Mouse (Mus musculus) embryo, embryonic 10.5 days (tissue): Measurements from ENCODE around the gene Tas2r115.
"Not testable (repeated sequence)": the region's sequence is repeated elsewhere in the genome, so short reads cannot be mapped to it uniquely, and the experiment has no call there.

Experiments used
- DNase-seq: peaks from one replicate; pipeline ENCODE4 v3.0.0-alpha.2; 2015; ENCODE audit warnings: low spot score

Tas2r115 gene

DNA sequence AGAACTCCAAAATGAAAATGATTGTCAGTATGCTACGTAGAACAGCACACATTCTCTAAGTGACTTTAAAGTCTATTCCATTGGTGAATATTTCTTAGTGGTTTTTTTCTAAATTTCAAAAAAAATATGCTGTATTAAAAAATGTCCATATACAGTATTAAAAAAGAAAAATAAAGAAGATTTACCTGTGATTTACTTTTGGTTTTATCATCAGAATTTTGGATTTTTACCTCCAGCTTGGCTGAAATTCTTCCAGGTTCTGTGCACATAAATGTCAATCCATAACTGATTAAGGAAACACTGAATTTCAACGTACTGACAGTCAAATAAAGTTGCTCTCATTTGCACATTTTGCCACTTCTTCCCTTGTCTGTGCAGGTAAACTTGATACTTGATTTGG lies at the start of gene Tas2r115:
TSS of gene Tas2r115 (minus strand) at position 101 of the 400 bp plus-strand sequence.
- DNase-seq: no peak

DNA sequence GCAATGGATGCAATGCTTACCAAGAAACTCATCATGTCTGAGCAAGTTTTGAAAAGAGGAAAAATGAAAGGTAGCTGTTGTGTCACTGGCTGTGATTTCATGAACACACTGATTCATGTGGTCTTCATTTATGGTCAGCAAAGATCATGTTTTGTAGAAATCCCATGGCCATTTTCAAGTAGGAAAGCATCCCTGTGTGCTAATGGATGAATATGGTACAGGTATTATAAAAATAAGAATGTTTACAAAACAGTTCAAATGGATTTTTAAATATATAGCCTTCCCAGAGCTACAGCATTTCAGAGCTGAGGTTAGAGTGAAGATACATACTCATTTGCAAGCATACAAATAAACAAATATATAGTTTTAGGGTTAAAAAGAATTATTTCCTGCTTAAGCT lies 40.2 kb upstream of the Tas2r115 start, which contains the start of gene Tas2r136:
TSS of gene Tas2r136 (minus strand) at position 101 of the 400 bp plus-strand sequence.
- DNase-seq: no peak

DNA sequence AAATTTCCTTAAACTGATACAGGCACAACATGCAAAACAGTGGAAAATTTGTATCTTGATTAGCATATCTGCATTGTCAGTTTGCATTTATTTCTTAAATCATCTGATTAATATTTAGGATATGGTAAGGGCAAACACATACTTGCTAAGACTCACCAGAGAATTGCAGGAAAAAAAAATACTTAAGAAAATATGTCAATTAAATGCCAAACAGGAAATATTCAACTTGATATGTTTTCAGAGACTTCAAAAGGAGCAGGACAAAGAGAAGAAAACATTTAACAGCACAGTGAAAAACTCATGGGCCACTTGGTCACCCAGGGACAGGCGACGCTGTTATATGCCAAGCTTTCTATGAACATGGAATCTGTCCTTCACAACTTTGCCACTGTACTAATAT lies 24.0 kb upstream of the Tas2r115 start, which contains the start of gene Tas2r102:
TSS of gene Tas2r102 (plus strand) at position 301 of the 400 bp plus-strand sequence.
- DNase-seq: no peak

DNA sequence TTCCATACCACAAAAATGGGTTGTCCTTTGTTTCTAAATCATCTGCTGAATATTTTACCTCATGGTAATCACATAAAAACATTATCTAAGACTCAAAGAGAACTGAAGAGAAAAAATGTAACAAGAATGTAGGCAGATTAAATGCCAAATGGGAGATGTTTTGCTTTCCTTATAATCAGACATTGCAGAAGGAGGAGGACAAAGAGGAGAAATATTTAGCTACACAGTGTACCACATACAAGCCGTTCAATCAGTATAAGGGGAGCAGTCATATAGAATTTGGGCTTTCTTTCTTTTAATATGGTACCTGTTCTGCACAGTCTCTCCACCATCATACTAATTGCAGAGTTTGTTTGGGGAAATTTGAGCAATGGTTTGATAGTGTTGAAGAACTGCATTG lies 16.6 kb upstream of the Tas2r115 start, which contains the start of gene Tas2r124:
TSS of gene Tas2r124 (plus strand) at position 301 of the 400 bp plus-strand sequence.
- DNase-seq: no peak

DNA sequence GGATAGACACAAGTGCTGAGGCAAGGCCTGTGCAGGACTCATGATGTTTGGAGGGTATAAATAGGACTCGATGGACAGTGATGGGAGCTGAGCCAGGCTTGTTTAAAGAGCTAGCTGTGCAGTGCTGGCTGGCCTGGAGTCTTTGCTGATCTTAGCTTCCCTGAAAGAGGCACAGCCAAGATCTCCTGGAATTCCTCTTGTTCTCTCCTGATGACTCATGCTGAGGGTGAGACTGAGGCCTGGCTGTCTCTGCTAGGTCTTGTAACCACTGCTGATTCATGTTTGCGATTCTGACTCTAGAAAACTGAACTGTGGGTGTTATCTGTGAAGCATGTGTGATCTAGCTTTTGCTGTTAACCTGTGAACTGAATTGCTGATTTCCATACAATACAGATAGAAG lies 12.4 kb upstream of the Tas2r115 start:
- DNase-seq: no peak

DNA sequence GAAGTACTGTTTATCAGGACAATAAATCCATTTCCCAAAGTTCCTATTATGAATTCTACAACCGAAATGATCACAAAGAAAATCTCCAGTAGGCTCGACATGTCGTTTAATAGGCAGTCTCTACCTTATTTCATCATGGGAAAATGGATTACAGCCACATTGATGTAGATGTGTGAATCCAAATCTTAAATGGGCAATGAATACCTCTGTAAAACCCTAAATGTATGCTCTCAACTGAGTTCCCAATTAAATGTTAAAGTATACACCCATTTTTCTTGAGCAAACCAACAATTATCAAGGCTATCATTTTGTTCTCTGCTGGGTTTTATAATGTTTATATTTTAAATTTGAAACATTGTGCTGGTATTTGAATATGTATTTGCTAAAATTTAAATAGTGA lies 26.0 kb downstream of the Tas2r115 start, which contains the start of gene Tas2r122:
TSS of gene Tas2r122 (minus strand) at position 101 of the 400 bp plus-strand sequence.
- no peak for DNase-seq

DNA sequence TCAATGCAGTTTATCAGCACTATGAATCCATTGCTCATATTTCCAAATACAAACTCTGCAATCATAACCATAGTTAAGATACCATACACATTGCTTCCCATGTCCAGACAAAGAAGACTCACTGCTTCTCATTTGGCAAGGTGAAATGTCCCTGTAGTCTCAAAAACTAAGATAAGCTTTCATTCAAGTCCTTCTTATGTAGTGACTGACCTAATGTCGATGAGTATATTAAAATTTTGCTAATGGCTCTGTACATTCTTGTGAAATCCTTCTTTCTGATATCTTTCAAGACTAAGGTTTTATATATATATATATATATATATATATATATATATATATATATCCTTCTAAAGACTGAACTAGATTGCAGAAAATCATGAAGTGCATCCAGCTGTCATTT lies 36.9 kb downstream of the Tas2r115 start, which contains the start of gene Tas2r121:
TSS of gene Tas2r121 (minus strand) at position 101 of the 400 bp plus-strand sequence.
- DNase-seq: no peak

DNA sequence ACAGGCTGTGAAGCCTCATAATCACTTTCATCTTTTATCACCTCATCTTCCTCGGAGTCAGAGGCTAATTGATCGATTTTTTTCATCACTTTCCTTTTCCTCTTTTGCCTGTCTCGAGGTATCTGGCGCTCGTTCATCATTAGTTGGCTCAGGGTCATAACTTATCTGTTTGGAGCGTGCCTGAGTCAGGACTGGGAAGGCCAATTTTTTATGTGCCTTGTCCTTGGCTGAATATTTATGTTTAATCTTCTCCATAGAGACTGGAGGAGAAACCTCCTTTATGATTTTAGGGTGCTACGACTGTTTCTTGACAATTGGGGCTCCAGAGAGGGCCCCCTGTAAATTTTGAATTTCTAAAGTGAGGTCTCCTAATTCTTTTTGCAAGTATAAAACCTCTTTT lies 46.2 kb downstream of the Tas2r115 start:
- not testable (repeated sequence) for DNase-seq
